Mouse (Mus musculus) bone marrow macrophage, adult 2 months (primary cell): ENCODE measurements around the gene Oasl1. TPM values are rescaled to one million over a fixed set of nuclear protein-coding genes. Genes with fewer than 3 reads are reported as not detected.
"Not testable (repeated sequence)": the region's sequence is repeated elsewhere in the genome, so short reads cannot be mapped to it uniquely, and the experiment has no call there.

Source experiments
- H3K27ac ChIP-seq: 2 replicates; pipeline ENCODE4 v1.5.1; 2012; ENCODE audit warnings: low read depth, low read length; ENCODE audit not compliant: insufficient read depth
- H3K4me1 ChIP-seq: 2 replicates; pipeline ENCODE4 v1.6.1; 2012; ENCODE audit warnings: low read length; ENCODE audit not compliant: control insufficient read depth, insufficient read depth
- H3K4me3 ChIP-seq: 2 replicates; pipeline ENCODE4 v1.5.1; 2012; ENCODE audit warnings: mild to moderate bottlenecking, low read length, moderate library complexity; ENCODE audit not compliant: insufficient read depth
- CTCF ChIP-seq: IDR thresholded peaks from 2 replicates; pipeline ENCODE4 v1.5.1; 2012; ENCODE audit warnings: low read depth, mild to moderate bottlenecking, low read length, moderate library complexity
- POLR2A ChIP-seq: IDR thresholded peaks from 2 replicates; pipeline ENCODE4 v1.6.1; 2012; ENCODE audit warnings: mild to moderate bottlenecking, low read depth, low read length, borderline replicate concordance
- polyA plus RNA-seq: library from polyadenylated mRNA; stranded (reverse); fragments of >200 nt; gene quantifications from 2 replicates; pipeline ENCODE4 v1.2.4, GENCODE M21; 2012; ENCODE audit not compliant: missing spikeins, insufficient read depth, insufficient read length

Gene Oasl1
- polyA plus RNA-seq, 1 experiment, result 13.1 TPM

DNA sequence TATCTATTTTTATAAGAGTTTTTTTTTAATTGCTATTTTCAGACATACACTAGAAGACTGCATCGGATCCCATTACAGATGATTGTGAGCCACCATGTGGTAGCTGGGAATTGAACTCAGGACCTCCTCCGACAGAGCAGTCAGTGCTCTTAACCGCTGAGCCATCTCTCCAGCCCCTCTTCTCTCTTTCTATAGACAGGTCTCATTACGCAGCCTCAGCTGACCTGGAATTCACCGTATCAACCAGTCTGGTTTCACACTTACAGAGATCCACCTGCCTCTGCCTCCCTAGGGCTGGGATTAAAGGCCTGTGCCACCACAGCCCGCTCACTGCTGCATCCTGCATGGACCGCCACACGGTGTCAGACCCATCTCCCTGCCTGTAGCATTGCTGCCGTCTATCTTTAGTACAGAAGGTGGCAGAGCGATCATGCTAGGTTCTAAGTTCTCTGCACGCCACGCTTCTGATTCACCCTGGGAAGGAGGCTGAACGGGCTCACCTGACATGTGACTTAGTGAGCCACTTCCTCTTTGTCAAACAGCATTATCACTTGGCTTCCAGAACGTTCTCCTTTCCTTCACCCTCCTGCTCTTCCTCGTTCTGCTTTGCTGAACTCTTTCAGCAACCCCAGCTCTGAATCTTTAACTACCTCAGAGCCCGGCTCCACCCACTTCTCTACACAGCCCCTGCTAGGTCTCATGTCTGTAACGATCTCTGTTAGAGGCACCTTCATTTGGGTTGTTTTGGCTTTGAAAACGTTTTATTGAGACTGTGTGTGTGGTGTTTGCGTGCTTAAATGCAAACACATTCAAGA lies 1.3 kb upstream of the Oasl1 start:
- H3K4me3 ChIP-seq, result no peak overlapping the region
- TF ChIP-seq CTCF (no peak), POLR2A (no peak)
- peaks cover 22% of the 10 kb centered on the region for H3K4me1 ChIP-seq
- peak overlapping the region; percentile 43 for H3K27ac ChIP-seq

DNA sequence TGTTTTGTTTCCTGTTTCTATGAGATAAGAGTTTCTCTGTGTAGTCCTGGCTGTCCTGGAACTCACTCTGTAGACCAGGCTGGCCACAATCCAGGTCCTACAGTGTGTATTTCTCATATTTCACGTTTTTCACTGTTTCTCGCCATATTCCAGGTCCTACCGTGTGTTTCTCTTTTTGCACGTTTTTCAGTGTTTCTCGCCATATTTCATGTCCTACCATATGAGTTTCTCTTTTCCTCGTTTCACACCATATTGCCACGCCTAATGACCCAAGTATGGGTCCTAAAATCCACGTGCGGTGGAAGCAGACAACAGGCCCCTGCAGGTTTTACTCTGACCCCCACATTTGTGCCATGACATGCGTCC lies 691 bp upstream of the Oasl1 start:
- peaks cover 17% of the 10 kb centered on the region for H3K4me1 ChIP-seq
- peak overlapping the region; percentile 43 for H3K27ac ChIP-seq
- no peak for TF ChIP-seq POLR2A
- no peak for TF ChIP-seq CTCF
- no peak overlapping the region for H3K4me3 ChIP-seq

DNA sequence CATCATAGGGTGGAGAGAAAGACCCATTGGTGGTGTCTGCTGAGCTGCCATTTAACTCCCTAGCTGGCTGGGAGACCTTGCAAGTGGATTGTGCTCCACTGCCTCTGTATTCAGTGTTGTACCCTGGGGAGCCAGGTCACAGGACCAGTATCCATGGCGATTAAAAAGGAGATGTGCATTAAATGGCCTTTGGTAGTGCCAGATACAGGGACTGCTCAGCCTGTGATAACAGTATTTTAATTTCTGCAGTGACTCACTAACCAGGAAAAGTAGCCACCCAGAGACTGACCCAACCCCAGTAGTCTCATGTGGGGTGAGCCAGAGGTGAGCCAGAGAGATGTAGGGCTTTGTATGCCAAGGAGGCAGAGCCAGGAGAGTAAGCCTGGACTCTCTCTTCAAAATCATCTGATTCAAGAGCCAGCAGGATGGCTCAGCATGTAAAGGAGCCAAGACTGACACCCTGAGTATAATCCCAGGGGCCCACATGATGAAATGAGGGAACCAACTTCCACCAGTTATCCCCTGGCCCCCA lies 3.2 kb downstream of the Oasl1 start:
- H3K27ac ChIP-seq, result no peak overlapping the region
- no peak for TF ChIP-seq POLR2A
- TF ChIP-seq CTCF, result no peak
- H3K4me3 ChIP-seq, result no peak overlapping the region
- peaks cover 11% of the 10 kb centered on the region for H3K4me1 ChIP-seq

DNA sequence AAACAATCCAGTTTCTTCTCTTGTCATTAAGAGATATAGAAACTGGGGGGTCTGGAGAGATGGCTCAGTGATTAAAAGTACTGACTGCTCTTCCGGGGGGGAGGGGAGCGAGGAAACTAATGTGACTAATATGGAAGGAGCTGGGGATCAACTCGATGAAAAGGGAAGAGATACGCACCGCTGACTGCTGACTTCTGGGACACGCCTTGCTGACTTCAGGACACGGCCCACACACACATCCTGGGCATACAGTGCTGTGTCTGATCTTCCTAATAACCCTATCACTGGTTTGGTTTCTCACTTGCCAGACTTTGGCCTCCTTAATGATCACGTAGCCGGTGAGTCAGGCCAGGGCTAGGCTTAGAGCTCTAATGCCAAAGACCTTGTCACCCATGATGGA lies 3.7 kb downstream of the Oasl1 start:
- no peak overlapping the region for H3K27ac ChIP-seq
- no peak for TF ChIP-seq CTCF
- TF ChIP-seq POLR2A, result no peak
- peaks cover 8% of the 10 kb centered on the region for H3K4me1 ChIP-seq
- no peak overlapping the region for H3K4me3 ChIP-seq

DNA sequence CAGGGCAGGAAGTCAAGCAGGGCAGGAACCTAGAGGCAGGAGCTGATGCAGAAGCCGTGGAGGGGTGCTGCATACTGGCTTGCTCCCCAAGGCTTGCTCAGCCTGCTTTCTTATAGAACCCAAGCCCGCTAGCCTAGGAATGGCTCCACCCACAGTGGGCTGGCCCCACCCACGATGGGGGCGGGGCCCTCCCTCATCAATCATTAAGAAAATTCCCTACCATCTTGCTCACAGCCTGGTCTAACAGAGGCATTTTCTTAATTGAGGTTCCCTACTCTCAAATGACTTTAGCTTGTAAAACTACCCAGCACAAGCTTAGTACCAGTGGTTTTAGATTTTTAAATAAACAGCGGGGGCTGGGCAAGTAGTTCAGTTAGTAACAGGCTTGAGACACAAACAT lies 8.6 kb downstream of the Oasl1 start:
- Histone ChIP-seq H3K4me3 (no peak overlapping the region), H3K27ac (no peak overlapping the region), H3K4me1 (peaks cover 6% of the 10 kb centered on the region)
- TF ChIP-seq CTCF, result no peak
- no peak for TF ChIP-seq POLR2A

DNA sequence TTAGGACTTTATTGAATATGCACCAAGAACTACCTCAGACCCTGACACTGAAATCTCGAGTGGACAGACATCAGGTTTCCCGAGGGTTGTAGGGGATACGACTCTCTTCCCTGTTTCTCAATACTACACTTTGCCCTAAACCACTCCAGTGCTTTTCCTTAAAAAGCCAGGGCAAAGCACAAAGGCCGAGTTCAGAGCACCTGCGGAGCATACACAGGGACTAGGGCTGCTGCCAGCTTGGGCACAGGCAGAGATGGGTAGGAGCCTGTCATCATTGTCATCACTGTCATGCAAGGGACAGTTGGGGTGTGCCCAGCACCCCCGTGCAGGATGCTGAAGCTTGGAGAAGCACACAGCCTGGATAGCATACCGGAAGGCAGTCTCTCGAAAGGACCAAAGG lies 10.2 kb downstream of the Oasl1 start:
- no peak for TF ChIP-seq POLR2A
- TF ChIP-seq CTCF, result no peak
- Histone ChIP-seq H3K4me3 (no peak overlapping the region), H3K27ac (no peak overlapping the region), H3K4me1 (peaks cover 6% of the 10 kb centered on the region)

DNA sequence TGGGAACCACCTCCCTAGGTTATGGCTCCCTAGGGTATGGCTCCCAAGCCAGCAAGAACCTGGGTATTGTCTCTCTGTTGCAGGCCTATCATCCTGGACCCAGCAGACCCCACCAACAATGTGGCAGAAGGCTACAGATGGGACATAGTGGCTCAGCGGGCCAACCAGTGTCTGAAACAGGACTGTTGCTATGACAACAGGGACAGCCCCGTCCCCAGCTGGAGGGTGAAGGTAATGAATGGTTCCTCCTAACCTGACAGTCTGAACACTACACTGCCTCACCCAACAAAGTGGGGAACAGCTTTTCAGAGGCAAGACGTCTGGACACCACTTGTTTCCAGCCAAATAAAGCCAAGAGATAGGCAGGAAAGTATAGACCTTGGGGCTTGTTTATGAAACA lies 12.8 kb downstream of the Oasl1 start:
- TF ChIP-seq POLR2A (no peak), CTCF (no peak)
- Histone ChIP-seq H3K4me3 (no peak overlapping the region), H3K4me1 (peaks cover 6% of the 10 kb centered on the region), H3K27ac (no peak overlapping the region)

DNA sequence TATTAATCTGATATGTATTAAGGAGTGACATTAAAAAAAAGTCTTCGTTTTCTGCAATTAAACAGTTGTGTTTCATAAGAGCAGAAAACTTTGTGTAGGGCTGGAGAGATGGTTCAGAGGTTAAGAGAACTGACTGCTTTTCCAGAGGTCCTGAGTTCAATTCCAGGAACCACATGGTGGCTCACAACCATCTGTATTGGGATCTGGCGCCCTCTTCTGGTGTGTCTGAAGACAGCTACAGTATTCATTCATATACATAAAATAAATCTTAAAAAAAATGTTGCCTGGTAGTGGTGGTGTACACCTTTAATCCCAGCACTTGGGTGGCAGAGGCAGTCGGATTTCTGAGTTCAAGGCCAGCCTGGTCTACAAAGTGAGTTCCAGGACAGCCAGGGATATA lies 18.1 kb downstream of the Oasl1 start:
- H3K27ac ChIP-seq, H3K4me1 ChIP-seq, H3K4me3 ChIP-seq: not testable (repeated sequence)

DNA sequence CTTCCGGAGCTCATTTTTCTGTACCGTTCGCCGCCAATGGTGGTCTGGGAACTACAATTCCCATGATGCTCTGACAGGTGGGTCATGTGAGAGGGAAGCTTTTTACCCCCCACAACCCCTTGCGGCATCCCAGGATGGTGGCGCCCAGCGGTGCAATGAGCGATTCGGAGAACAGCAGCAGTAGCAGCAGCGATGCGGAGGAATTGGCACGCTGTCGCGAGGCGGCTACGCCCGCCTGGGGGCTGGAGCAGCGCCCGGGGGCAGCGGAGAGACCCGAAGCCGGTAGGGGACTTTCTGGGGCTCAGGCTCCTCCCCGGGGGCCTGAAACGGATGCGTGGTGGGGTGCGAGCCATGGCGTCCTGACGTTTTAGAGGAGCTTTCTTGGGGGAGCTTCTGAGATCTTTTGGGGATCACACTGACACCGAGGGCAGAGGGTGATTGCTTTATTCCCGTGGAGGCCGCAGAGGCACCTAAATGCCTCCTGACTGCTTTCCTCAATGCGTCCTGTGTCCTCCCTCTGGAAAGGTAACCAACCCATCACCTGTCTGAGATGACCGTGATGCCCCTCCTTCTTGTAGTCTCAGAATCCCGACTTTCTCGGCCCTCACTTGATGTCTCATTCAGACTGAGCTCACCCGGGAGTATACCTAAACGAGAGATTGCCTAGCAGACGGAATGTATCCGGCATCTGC lies 19.2 kb downstream of the Oasl1 start, which contains the start of gene 2210016L21Rik:
TSS of gene 2210016L21Rik (plus strand) at position 85 of the 692 bp plus-strand sequence.
- Histone ChIP-seq H3K4me3 (peak within 1 kb of the TSS; percentile 75), H3K4me1 (peaks cover 5% of the 10 kb centered on the region; the same call in 1 of the 2 replicates), H3K27ac (peak within 1 kb of the TSS; percentile 41)
- TF ChIP-seq CTCF (no peak), POLR2A (no peak; the same call in 1 of the 2 replicates)

DNA sequence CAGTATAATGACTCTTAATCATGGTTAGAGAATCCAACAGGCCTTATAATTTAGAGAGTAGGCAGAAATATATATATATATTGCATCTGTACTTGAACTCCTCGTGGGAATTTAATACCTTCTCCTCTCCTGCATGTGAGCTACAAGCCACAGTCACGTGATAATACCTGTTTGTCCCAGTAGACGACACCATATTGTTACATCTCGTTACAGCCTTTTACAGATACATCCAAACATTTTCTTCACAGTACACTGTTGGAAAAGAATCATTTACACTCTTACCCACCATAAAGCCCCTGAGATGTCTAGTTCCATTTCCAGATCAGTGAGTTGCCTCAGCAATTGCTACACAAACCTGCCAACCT lies 19.7 kb downstream of the Oasl1 start:
- Histone ChIP-seq H3K27ac (no peak overlapping the region), H3K4me1 (peaks cover 5% of the 10 kb centered on the region; the same call in 1 of the 2 replicates), H3K4me3 (peak overlapping the region; percentile 75)
- TF ChIP-seq CTCF, result no peak
